ENCODE assay signal across 20 mouse cellular contexts in the genomic region with DNA sequence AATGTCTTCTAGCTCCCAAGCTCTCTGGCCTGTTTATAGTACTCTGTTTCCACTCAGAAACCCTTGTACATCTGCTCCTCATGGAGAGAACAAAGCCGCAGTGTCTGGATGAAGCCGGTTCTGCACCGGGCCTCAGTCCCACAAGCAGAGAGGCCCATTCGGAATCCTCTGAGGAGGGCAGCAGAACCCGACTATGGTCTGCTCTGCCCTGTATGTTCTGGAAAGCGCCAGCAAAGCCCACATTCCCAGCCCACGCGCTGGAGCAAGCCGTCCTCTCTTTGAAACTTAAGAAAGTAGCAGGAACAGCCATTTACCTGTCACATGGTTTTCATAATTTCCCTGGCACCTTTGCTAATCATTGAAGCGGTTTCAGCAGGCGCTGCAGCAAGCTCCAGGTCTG. TPM values are rescaled to one million over a fixed set of nuclear protein-coding genes. Genes with fewer than 3 reads are reported as not detected.
A peak's percentile ranks its signal among the peaks of the same experiment; 100 is the strongest.
DNase-seq lines count a peak whose midpoint lies in the region; ATAC-seq and TF ChIP-seq lines count a peak whose summit lies in the region.
"Had no signal": no experiment of that assay in that cellular context is flagged by ENCODE, and none has a peak within 500 bp of the region (broad histone marks: within the 10 kb centered on the region; RNA-seq: fewer than 3 reads in every experiment).

No protein-coding gene starts in this region.

- H3K27me3 ChIP-seq in embryonic facial prominence, embryonic 15.5 days = no peaks in the 10 kb centered on the region
- no peaks in the 10 kb centered on the region for H3K27me3 ChIP-seq in limb, embryonic 14.5 days (ENCODE audit: control insufficient read depth, insufficient read depth, low read length)
- H3K27me3 ChIP-seq: neural tube, embryonic 12.5 days had no signal

- TF ChIP-seq POLR2A in limb, embryonic 14.5 days (IDR thresholded peaks at IDR 0.05; ENCODE audit: borderline replicate concordance, extremely low read depth, insufficient read depth, insufficient read length) = no peak

- peaks cover 11% of the 10 kb centered on the region; the same call in 1 of the 2 replicates for H3K4me1 ChIP-seq in embryonic facial prominence, embryonic 15.5 days
- peaks cover 29% of the 10 kb centered on the region for H3K4me1 ChIP-seq in limb, embryonic 14.5 days (ENCODE audit: control insufficient read depth, insufficient read depth, low read length)
- H3K4me1 ChIP-seq: neural tube, embryonic 12.5 days had no signal

- peak; percentile 53 to 75 for DNase-seq in kidney, adult 8-10 months
- DNase-seq in kidney, postnatal 25 days = peak; percentile 52 to 83
- DNase-seq in limb, embryonic 14.5 days (ENCODE audit: low spot score) = peak; percentile 48
- no peak for DNase-seq in urinary bladder, postnatal 4 days (ENCODE audit: low spot score in 2 of 2)
- no peak for DNase-seq in adrenal gland, postnatal 36 days
- DNase-seq in gastrocnemius, postnatal 4 days (ENCODE audit: low spot score in 2 of 2) = no peak
- DNase-seq: adrenal gland, adult 8-10 months; cerebellum, adult 9-11 months; gastrocnemius, postnatal 36 days; heart, postnatal 10 days; right cerebral cortex, adult 18-20 months; thymus, postnatal 25 days had no signal

- WGBS in embryonic facial prominence, embryonic 15.5 days = 41% methylated on average over 11 of the region's 11 CpGs
- 27% methylated on average over 11 of the region's 11 CpGs for WGBS in limb, embryonic 14.5 days

- H3K27ac ChIP-seq in embryonic facial prominence, embryonic 15.5 days (replicated peaks) = no peak overlapping the region
- H3K27ac ChIP-seq in limb, embryonic 14.5 days (replicated peaks; ENCODE audit: low read depth, low read length) = peak overlapping the region; percentile 61
- H3K27ac ChIP-seq: liver, embryonic 14.5 days; neural tube, embryonic 12.5 days had no signal

- H3K4me2 ChIP-seq in embryonic facial prominence, embryonic 15.5 days (replicated peaks) = no peak overlapping the region
- no peak overlapping the region for H3K4me2 ChIP-seq in limb, embryonic 14.5 days (replicated peaks; ENCODE audit: low read depth, low read length, severe bottlenecking)
- H3K4me2 ChIP-seq: heart, embryonic 11.5 days; midbrain, embryonic 11.5 days; neural tube, embryonic 12.5 days had no signal

- ATAC-seq in embryonic facial prominence, embryonic 15.5 days (ENCODE audit: insufficient number of reproducible peaks, low FRiP score, low TSS enrichment, low read depth) = peak; percentile 72; the same call in 1 of the 2 replicates
- ATAC-seq in limb, embryonic 14.5 days (ENCODE audit: low FRiP score, low read depth) = peak; percentile 43
- ATAC-seq: forebrain, embryonic 14.5 days; lung, postnatal 0 days had no signal

- no peaks in the 10 kb centered on the region for H3K36me3 ChIP-seq in embryonic facial prominence, embryonic 15.5 days
- no peaks in the 10 kb centered on the region for H3K36me3 ChIP-seq in limb, embryonic 14.5 days (ENCODE audit: control insufficient read depth, insufficient read depth, low read length)
- H3K36me3 ChIP-seq: neural tube, embryonic 12.5 days had no signal

- no peak overlapping the region for H3K4me3 ChIP-seq in embryonic facial prominence, embryonic 15.5 days (replicated peaks)
- H3K4me3 ChIP-seq in limb, embryonic 14.5 days (replicated peaks; ENCODE audit: low read length) = no peak overlapping the region
- H3K4me3 ChIP-seq: erythroblast, embryonic 14.5 days; neural tube, embryonic 12.5 days had no signal

- no peak overlapping the region for H3K9ac ChIP-seq in embryonic facial prominence, embryonic 15.5 days
- H3K9ac ChIP-seq in limb, embryonic 14.5 days (ENCODE audit: low read depth, low read length, severe bottlenecking) = no peak overlapping the region
- H3K9ac ChIP-seq: liver, embryonic 14.5 days; neural tube, embryonic 12.5 days had no signal

- H3K9me3 ChIP-seq in embryonic facial prominence, embryonic 15.5 days (replicated peaks) = no peaks in the 10 kb centered on the region
- H3K9me3 ChIP-seq in limb, embryonic 14.5 days (ENCODE audit: control insufficient read depth, low read length) = no peaks in the 10 kb centered on the region
- H3K9me3 ChIP-seq: neural tube, embryonic 12.5 days had no signal

RNA-seq across cellular contexts. Expression of gene Trabd2b, which starts 29.0 kb away (rescaled TPM):
- 2.2 and 2.7 TPM in 2 replicates for polyA plus RNA-seq in embryonic facial prominence, embryonic 15.5 days (2015; fragmentation: Nextera tagmentation; extraction: Ambion mirVana)
- polyA plus RNA-seq in limb, embryonic 14.5 days (2012; rRNA removed) = 6.2 and 7.4 TPM in 2 replicates
- polyA plus RNA-seq in limb, embryonic 14.5 days (2014; fragmentation: Nextera tagmentation; extraction: Ambion mirVana) = 3.6 and 4.6 TPM in 2 replicates
- 1 to 10 TPM; 1.3 to 2.2 TPM for total RNA-seq in adrenal gland, postnatal 36 days (2021)
- total RNA-seq in gastrocnemius, postnatal 4 days (2021) = 1 to 10 TPM; 3.1 to 3.8 TPM
- polyA plus RNA-seq: erythroblast, embryonic 14.5 days had no signal

Comparison
In these comparisons a context has a peak if more than half of its experiments do, and no peak if none do; other contexts are left out.
1. DNase-seq: peak in kidney, adult 8-10 months (2 of 2), kidney, postnatal 25 days (2 of 2) and limb, embryonic 14.5 days (single experiment); none in urinary bladder, postnatal 4 days (0 of 2), adrenal gland, postnatal 36 days (0 of 2) and gastrocnemius, postnatal 4 days (0 of 2).